Mouse (Mus musculus) forebrain, embryonic 16.5 days (tissue): ENCODE results near the gene Nckap5. TPM values are rescaled to one million over a fixed set of nuclear protein-coding genes. Genes with fewer than 3 reads are reported as not detected.
A peak's percentile ranks its signal among the peaks of the same experiment; 100 is the strongest.

Experiments
- ATAC-seq: fragments of 200-750 bp; cut with Nextera tagmentation; 2 replicates; pipeline ENCODE4 v1.8.0; 2017; ENCODE audit warnings: mild to moderate bottlenecking, moderate library complexity
- H3K27ac ChIP-seq: fragments of 300-500 bp; sonication (generic); 2 replicates; pipeline ENCODE4 v1.5.1; 2014; ENCODE audit warnings: low read length, control low read depth
- H3K27me3 ChIP-seq: fragments of 300-500 bp; sonication (generic); replicated peaks from 2 replicates; pipeline ENCODE4 v1.6.1; 2014; ENCODE audit warnings: low read length; ENCODE audit not compliant: control insufficient read depth, insufficient read depth
- H3K36me3 ChIP-seq: fragments of 300-500 bp; sonication (generic); 2 replicates; pipeline ENCODE4 v1.6.1; 2014; ENCODE audit not compliant: control insufficient read depth, insufficient read depth
- H3K4me1 ChIP-seq: fragments of 300-500 bp; sonication (generic); replicated peaks from 2 replicates; pipeline ENCODE4 v1.6.1; 2014; ENCODE audit warnings: low read length; ENCODE audit not compliant: control insufficient read depth, insufficient read depth
- H3K4me2 ChIP-seq: fragments of 300-500 bp; sonication (generic); 2 replicates; pipeline ENCODE4 v1.6.1; 2014; ENCODE audit warnings: mild to moderate bottlenecking, low read length, control low read depth
- H3K4me3 ChIP-seq: fragments of 300-500 bp; sonication (generic); replicated peaks from 2 replicates; pipeline ENCODE4 v1.5.1; 2014; ENCODE audit warnings: mild to moderate bottlenecking, low read length, control low read depth
- H3K9ac ChIP-seq: fragments of 300-500 bp; sonication (generic); replicated peaks from 2 replicates; pipeline ENCODE4 v1.6.1; 2014; ENCODE audit warnings: low read depth, low read length, control low read depth
- H3K9me3 ChIP-seq: fragments of 300-500 bp; sonication (generic); 2 replicates; pipeline ENCODE4 v1.6.1; 2016; ENCODE audit warnings: low read length; ENCODE audit not compliant: control insufficient read depth
- WGBS: fragments of 180-500 bp; shearing (Covaris S2); extraction: QIAGEN DNeasy Blood & Tissue Kit; methylation state at CpG from one replicate; pipeline ENCODE4 v1.1.7; 2014; 5-methylcytosine and 5-hydroxymethylcytosine counted together
- polyA plus RNA-seq: library from polyadenylated mRNA; unstranded; fragments of >200 nt; fragmentation: Nextera tagmentation; extraction: Ambion mirVana; gene quantifications from 2 replicates; pipeline ENCODE4 v1.2.1, GENCODE M21; 2015

Nckap5 gene
- polyA plus RNA-seq, 1 experiment from 2014 or later, result 27.2 TPM

GRCm38 (mm10) chr1:126737554-126738290, 92.9 kb downstream of the Nckap5 start:
- Histone ChIP-seq H3K9me3 (no peaks in the 10 kb centered on the region), H3K36me3 (no peaks in the 10 kb centered on the region), H3K27ac (0 out of 2 replicates have a peak overlapping the region, but pooled peaks have one; percentile 41), H3K27me3 (no peaks in the 10 kb centered on the region), H3K9ac (peak overlapping the region; percentile 61), H3K4me3 (peak overlapping the region; percentile 49), H3K4me2 (peak overlapping the region; percentile 82), H3K4me1 (peaks cover 14% of the 10 kb centered on the region)
- peak; percentile 79 for ATAC-seq
- WGBS, result 1% methylated on average over 18 of the region's 18 CpGs

GRCm38 (mm10) chr1:126731691-126732090, 98.9 kb downstream of the Nckap5 start:
- ATAC-seq, result no peak
- Histone ChIP-seq H3K4me1 (peaks cover 5% of the 10 kb centered on the region; the same call in 1 of the 2 replicates), H3K36me3 (no peaks in the 10 kb centered on the region), H3K9ac (no peak overlapping the region), H3K27me3 (no peaks in the 10 kb centered on the region), H3K9me3 (no peaks in the 10 kb centered on the region), H3K4me2 (no peak overlapping the region), H3K27ac (no peak overlapping the region), H3K4me3 (no peak overlapping the region)

DNA sequence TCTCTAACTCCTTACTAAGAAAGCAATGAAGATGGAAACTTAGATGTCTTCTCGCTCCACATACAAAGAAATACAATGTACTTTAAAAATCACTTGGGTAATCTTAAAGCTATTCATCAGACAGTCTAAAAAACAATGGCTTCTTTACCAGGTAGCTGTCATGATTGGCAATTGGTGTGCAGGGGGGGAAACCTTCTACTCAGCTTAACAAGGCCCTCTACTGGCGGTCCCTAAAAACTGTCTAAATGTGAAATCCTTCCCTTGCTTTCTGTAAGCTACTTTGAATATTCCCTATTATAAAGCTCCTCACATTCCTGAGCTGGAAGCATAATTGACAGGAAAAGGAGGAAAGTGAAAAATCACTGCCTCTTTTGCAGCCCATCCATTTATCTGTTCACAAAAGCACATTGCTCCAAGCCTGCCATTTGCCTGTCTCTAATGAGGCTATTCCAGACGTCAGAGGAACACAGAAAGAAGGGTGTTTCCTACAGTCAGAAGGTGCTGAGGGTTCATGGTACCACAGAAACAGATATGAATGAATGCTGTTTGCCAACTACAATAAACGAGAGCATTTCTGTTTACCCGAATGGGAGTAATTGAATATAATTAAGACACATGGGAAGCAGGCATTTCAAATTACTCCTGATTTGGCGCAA, 104.1 kb downstream of the Nckap5 start:
- peak; percentile 64 for ATAC-seq
- Histone ChIP-seq H3K27ac (no peak overlapping the region; the same call in 1 of the 2 replicates), H3K9me3 (no peaks in the 10 kb centered on the region), H3K27me3 (no peaks in the 10 kb centered on the region), H3K4me3 (no peak overlapping the region), H3K4me2 (no peak overlapping the region), H3K9ac (no peak overlapping the region), H3K4me1 (peaks cover 2% of the 10 kb centered on the region), H3K36me3 (no peaks in the 10 kb centered on the region)
- WGBS, result 22% methylated on average over 6 of the region's 6 CpGs

- no peak overlapping the region for H3K9ac ChIP-seq
- H3K9me3 ChIP-seq, result no peaks in the 10 kb centered on the region
- H3K36me3 ChIP-seq, result no peaks in the 10 kb centered on the region
- no peak overlapping the region for H3K4me2 ChIP-seq
- peaks cover 2% of the 10 kb centered on the region for H3K4me1 ChIP-seq
- peak; percentile 45 for ATAC-seq
- no peak overlapping the region for H3K27ac ChIP-seq
- no peak overlapping the region for H3K4me3 ChIP-seq
- no peaks in the 10 kb centered on the region for H3K27me3 ChIP-seq
- 78% methylated on average over 9 of the region's 9 CpGs for WGBS
Measured at GRCm38 (mm10) chr1:126725628-126726367, 104.8 kb downstream of the Nckap5 start.

DNA sequence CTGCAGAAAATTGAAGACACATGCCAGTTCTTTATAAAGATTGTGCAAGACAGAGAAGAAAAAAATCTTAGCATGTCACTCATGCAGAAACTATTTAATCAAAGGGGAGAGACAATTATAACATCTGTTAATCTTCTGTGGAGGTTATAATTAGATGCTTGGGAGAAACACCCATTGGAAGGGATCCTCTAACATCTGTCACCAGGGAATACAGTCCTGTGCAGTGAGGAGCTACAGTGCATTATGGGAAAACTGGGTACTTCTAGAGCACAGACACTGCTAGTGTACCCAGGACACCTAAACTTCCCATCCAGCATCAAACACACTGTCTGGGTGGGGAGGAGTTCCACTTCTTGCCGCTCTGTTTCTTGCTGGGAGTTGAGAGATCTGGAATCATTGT, 108.7 kb downstream of the Nckap5 start:
- Histone ChIP-seq H3K4me1 (peaks cover 2% of the 10 kb centered on the region), H3K9ac (no peak overlapping the region), H3K27me3 (no peaks in the 10 kb centered on the region), H3K9me3 (no peaks in the 10 kb centered on the region), H3K36me3 (no peaks in the 10 kb centered on the region), H3K4me3 (no peak overlapping the region), H3K4me2 (no peak overlapping the region), H3K27ac (no peak overlapping the region)
- WGBS, result 73% methylated on average over 1 of the region's 1 CpGs
- ATAC-seq, result peak; percentile 66

GRCm38 (mm10) chr1:126719733-126720348, 110.8 kb downstream of the Nckap5 start:
- no peak overlapping the region for H3K4me2 ChIP-seq
- H3K4me3 ChIP-seq, result no peak overlapping the region
- no peak for ATAC-seq
- H3K9me3 ChIP-seq, result no peaks in the 10 kb centered on the region
- H3K9ac ChIP-seq, result no peak overlapping the region
- WGBS, result 71% methylated on average over 5 of the region's 5 CpGs
- H3K36me3 ChIP-seq, result no peaks in the 10 kb centered on the region
- no peaks in the 10 kb centered on the region for H3K27me3 ChIP-seq
- no peaks in the 10 kb centered on the region; the same call in 1 of the 2 replicates for H3K4me1 ChIP-seq
- H3K27ac ChIP-seq, result no peak overlapping the region

DNA sequence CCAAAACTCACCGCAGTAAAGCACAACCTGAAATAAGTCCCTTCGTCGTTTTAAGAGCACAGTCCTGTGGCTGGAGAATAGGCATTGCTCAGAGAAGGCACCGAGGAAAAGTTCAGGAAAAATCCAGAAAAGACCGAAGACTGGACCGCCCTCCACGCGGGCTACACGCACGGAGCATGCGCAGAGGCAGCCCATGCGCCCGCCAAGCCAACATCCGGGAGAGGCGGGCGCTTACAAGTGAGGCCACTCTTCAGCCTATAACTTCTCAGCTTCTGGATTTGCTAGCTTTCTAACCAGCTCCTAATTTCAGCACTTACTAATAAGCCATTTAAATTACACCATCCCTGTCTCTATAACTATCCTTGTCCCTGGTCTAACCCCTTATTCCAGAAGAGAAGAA, 124.0 kb downstream of the Nckap5 start:
- Histone ChIP-seq H3K9ac (no peak overlapping the region), H3K4me3 (no peak overlapping the region), H3K36me3 (no peaks in the 10 kb centered on the region), H3K27me3 (no peaks in the 10 kb centered on the region), H3K9me3 (no peaks in the 10 kb centered on the region), H3K4me1 (no peaks in the 10 kb centered on the region), H3K27ac (no peak overlapping the region), H3K4me2 (no peak overlapping the region)
- ATAC-seq, result no peak
- 96% methylated on average over 16 of the region's 16 CpGs for WGBS

DNA sequence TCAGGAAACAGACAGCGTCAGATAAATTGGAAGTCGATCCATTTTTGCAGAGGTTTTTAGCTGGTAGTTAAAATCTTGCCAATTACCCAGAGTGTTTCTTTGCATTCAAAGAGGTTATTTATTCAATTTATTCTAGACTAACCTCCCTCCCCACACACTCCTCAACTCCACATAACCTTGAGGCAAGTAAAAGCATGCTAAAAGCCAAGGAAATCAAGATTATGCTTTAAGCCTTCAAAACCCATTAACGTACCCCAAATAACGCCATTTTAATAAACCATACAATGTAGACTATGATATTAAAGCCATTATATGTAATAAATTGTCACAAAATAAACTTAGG, 129.7 kb downstream of the Nckap5 start:
- Histone ChIP-seq H3K27me3 (no peaks in the 10 kb centered on the region), H3K9ac (no peak overlapping the region), H3K9me3 (no peaks in the 10 kb centered on the region), H3K27ac (peak overlapping the region; percentile 46), H3K4me3 (no peak overlapping the region), H3K4me1 (peaks cover 8% of the 10 kb centered on the region), H3K36me3 (no peaks in the 10 kb centered on the region), H3K4me2 (no peak overlapping the region; the same call in 1 of the 2 replicates)
- 45% methylated on average over 4 of the region's 4 CpGs for WGBS
- peak; percentile 37; the same call in 1 of the 2 replicates for ATAC-seq
